Mouse (Mus musculus): ENCODE data around the gene Cbfa2t3.
A peak's percentile ranks its signal among the peaks of the same experiment; 100 is the strongest.

DNA sequence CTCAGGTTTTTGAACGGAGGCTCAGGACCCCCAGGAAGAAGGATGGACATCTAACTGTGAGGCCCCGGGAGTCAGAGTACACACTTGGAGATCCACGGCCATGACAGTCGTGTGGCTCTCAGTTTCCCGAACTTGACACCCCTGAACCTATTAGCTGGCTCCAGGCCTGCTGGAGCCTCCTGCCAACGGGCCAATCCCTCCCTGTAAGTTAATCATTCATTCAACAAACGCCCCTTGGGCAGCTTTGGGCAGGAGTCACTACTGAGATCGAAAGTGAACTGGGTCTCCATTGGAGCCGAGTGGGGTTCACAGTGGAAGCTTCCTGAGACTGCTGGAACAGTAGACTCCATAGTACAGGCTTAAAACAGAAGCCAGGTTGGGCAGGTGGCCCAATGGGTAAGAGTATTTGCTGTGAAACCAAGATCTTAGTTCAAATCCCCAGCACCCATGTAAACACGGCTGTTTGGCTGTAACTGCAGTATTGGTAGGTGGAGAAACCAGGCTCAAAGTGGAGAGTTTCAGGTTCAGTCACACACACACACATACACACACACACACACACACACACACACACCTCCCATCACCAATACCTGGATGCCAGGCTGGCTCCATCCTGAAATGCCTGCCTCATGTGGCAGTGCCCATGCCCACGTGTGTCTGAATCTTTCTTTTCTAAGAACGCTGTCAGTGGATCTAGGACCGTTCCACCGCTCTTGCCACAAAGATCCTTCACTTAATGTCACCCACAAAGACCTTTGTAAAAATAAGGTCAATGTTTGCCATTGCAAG is 20.0 kb upstream of the Cbfa2t3 start:
- TF ChIP-seq JUND (IDR thresholded peaks at IDR 0.05; ENCODE audit: low read depth, low read length) (no peak), CTCF (IDR thresholded peaks at IDR 0.05 in 2 of 3, conservative IDR thresholded peaks at IDR 0.05 in 1 of 3; ENCODE audit: control insufficient read depth in 1 of 3, insufficient read depth in 1 of 3, low read depth in 2 of 3, low read length in 3 of 3, poor library complexity in 1 of 3, severe bottlenecking in 1 of 3) (no peak), MXI1 (IDR thresholded peaks at IDR 0.05; ENCODE audit: low read depth, low read length) (peak; percentile 76), EP300 (IDR thresholded peaks at IDR 0.05; ENCODE audit: low read depth in 1 of 2, low read length in 2 of 2) (peak in 1 of 2 experiments; percentile 30; a peak in 1 of 4 replicates)

Data from MEL (cell line).